Mouse (Mus musculus) forebrain, embryonic 15.5 days (tissue): ENCODE measurements at regions not wholly inside any gene's neighbourhood (a gene's known extent, or its start where the extent isn't known, plus 50 kb on each side); places are given as distances from the start of the nearest gene placed in this dataset.

Source experiments
- ATAC-seq: fragments of 200-750 bp; cut with Nextera tagmentation; replicated peaks from 2 replicates; pipeline ENCODE4 v1.8.0; 2017; ENCODE audit warnings: mild to moderate bottlenecking, moderate TSS enrichment, moderate library complexity
- H3K27ac ChIP-seq: fragments of 300-500 bp; sonication (generic); replicated peaks from 2 replicates; pipeline ENCODE4 v1.5.1; 2015; ENCODE audit warnings: mild to moderate bottlenecking, inconsistent platforms
- H3K27me3 ChIP-seq: fragments of 300-500 bp; sonication (generic); 2 replicates; pipeline ENCODE4 v1.6.1; 2015; ENCODE audit warnings: inconsistent platforms
- H3K36me3 ChIP-seq: fragments of 300-500 bp; sonication (generic); 2 replicates; pipeline ENCODE4 v1.6.1; 2015; ENCODE audit warnings: mild to moderate bottlenecking, inconsistent platforms
- H3K4me1 ChIP-seq: fragments of 300-500 bp; sonication (generic); 2 replicates; pipeline ENCODE4 v1.6.1; 2015; ENCODE audit warnings: inconsistent platforms
- H3K4me2 ChIP-seq: fragments of 300-500 bp; sonication (generic); replicated peaks from 2 replicates; pipeline ENCODE4 v1.6.1; 2015; ENCODE audit warnings: mild to moderate bottlenecking, inconsistent platforms
- H3K4me3 ChIP-seq: fragments of 300-500 bp; sonication (generic); 2 replicates; pipeline ENCODE4 v1.5.1; 2015; ENCODE audit warnings: mild to moderate bottlenecking, inconsistent platforms
- H3K9ac ChIP-seq: fragments of 300-500 bp; sonication (generic); replicated peaks from 2 replicates; pipeline ENCODE4 v1.6.1; 2015; ENCODE audit warnings: mild to moderate bottlenecking, inconsistent platforms
- H3K9me3 ChIP-seq: fragments of 300-500 bp; sonication (generic); 2 replicates; pipeline ENCODE4 v1.6.1; 2016; ENCODE audit warnings: inconsistent platforms
- WGBS: fragments of 180-500 bp; shearing (Covaris S2); methylation state at CpG from one replicate; pipeline ENCODE4 v1.1.7; 2015; ENCODE audit warnings: mixed read lengths; 5-methylcytosine and 5-hydroxymethylcytosine counted together

GRCm38 (mm10) chr6:94841881-94842280 is 141.9 kb upstream of the Lrig1 start:
- Histone ChIP-seq H3K27ac (no peak overlapping the region), H3K27me3 (no peaks in the 10 kb centered on the region), H3K4me2 (no peak overlapping the region), H3K4me3 (no peak overlapping the region), H3K9me3 (no peaks in the 10 kb centered on the region), H3K36me3 (no peaks in the 10 kb centered on the region), H3K9ac (no peak overlapping the region), H3K4me1 (no peaks in the 10 kb centered on the region)
- WGBS: 67% methylated on average over 5 of the region's 5 CpGs
- no peak for ATAC-seq

DNA sequence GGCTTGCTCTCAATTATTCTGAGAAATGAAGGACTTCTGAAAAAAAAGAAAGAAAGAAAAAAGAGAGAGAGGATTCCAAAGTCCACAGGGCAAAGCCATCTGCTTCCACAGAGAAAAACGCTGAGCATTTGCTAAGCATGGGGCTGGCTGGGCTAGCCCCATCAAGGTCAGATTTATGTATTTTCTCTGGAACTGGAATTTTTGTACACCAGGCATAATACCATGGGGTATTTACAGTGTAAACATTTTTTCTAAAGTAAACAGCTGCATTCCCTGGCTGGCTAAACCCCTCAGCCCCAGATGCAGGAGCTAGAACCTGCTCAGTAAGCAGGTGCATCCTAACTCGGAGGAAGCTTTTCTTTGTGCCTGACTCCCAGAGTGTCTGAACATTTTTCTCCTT is 135.8 kb upstream of the Lrig1 start:
- Histone ChIP-seq H3K9ac (no peak overlapping the region), H3K9me3 (no peaks in the 10 kb centered on the region)
- no peak for ATAC-seq

DNA sequence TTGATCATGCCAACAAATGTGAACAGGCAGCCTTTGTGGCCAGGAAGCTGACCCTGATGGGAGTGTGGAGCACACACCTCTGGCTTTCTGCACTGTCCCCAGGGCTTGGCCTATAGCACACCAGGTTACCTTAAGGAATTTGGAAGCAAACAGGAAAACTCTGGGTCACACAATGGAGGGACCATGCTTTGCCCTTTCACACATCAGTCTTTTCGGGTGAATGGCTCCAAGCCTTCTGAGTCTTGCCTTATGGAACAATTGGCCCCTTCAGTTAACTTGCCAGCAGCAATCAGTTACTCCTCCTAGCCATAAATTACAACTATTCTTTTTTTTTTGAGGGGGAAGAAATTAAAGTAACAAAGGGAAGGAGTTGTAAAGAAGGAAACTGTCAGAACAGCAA is 134.6 kb upstream of the Lrig1 start:
- no peak overlapping the region for H3K27ac ChIP-seq
- H3K27me3 ChIP-seq: no peaks in the 10 kb centered on the region
- no peak for ATAC-seq
- no peaks in the 10 kb centered on the region for H3K36me3 ChIP-seq
- 15% methylated on average over 1 of the region's 1 CpGs for WGBS
- no peak overlapping the region for H3K4me3 ChIP-seq
- H3K4me2 ChIP-seq: no peak overlapping the region
- H3K9ac ChIP-seq: no peak overlapping the region
- no peaks in the 10 kb centered on the region for H3K4me1 ChIP-seq
- no peaks in the 10 kb centered on the region for H3K9me3 ChIP-seq

More for the DNA sequence above, 135.8 kb upstream of the Lrig1 start:
- 57% methylated on average over 2 of the region's 2 CpGs for WGBS
- Histone ChIP-seq H3K27ac (no peak overlapping the region), H3K4me2 (no peak overlapping the region), H3K4me3 (no peak overlapping the region), H3K27me3 (no peaks in the 10 kb centered on the region), H3K36me3 (no peaks in the 10 kb centered on the region), H3K4me1 (no peaks in the 10 kb centered on the region)

DNA sequence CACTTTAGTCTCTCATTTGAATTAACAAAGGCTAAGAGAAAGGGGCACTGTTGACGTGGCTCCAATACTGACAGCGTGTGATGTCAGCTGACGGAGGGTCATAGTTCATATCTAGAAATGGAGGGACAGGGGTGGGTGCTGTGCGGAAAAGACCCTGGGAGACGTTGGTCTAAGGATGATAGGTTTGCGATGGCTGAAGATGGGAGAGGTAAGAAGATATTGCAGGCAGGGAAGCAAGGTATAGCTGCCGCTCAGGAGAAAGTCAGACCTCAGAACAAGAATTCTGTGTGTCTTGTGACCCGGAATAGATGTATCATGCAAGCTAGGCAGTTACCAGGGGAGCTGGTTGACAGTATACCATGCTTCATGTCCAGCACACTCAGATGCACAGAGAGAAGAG is 130.8 kb upstream of the Lrig1 start:
- 84% methylated on average over 8 of the region's 8 CpGs for WGBS
- H3K9ac ChIP-seq: no peak overlapping the region
- no peak overlapping the region for H3K4me2 ChIP-seq
- no peak overlapping the region for H3K27ac ChIP-seq
- H3K9me3 ChIP-seq: no peaks in the 10 kb centered on the region
- no peaks in the 10 kb centered on the region for H3K4me1 ChIP-seq
- no peak for ATAC-seq
- H3K4me3 ChIP-seq: no peak overlapping the region
- no peaks in the 10 kb centered on the region for H3K36me3 ChIP-seq
- no peaks in the 10 kb centered on the region for H3K27me3 ChIP-seq

- H3K4me1 ChIP-seq: no peaks in the 10 kb centered on the region
- H3K4me2 ChIP-seq: no peak overlapping the region
- 85% methylated on average over 5 of the region's 5 CpGs for WGBS
- H3K36me3 ChIP-seq: no peaks in the 10 kb centered on the region
- no peak overlapping the region for H3K27ac ChIP-seq
- H3K4me3 ChIP-seq: no peak overlapping the region
- no peak for ATAC-seq
- H3K9me3 ChIP-seq: no peaks in the 10 kb centered on the region
- H3K9ac ChIP-seq: no peak overlapping the region
- no peaks in the 10 kb centered on the region for H3K27me3 ChIP-seq
Observed at GRCm38 (mm10) chr6:94829246-94829645, 129.3 kb upstream of the Lrig1 start.

DNA sequence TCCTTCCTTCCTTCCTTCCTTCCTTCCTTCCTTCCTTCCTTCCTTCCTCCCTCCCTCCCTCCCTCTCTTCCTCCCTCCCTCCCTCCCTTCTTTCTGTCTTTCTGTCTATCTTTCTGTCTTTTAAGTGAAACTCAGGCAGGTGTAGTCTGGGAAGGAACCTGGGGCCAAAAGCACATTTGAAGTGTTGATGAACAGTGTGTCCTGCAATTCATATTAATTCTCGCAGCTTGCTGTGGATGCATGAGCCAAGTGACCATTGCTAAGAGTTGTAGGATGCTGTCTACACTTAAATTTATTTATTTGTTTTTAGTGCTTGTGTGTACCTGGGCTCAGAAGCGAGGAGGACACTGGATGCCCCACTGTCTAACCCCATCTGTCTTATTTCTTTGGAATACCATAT is 126.7 kb upstream of the Lrig1 start:
- H3K4me3 ChIP-seq: no peak overlapping the region
- no peaks in the 10 kb centered on the region for H3K36me3 ChIP-seq
- no peaks in the 10 kb centered on the region for H3K9me3 ChIP-seq
- no peaks in the 10 kb centered on the region for H3K4me1 ChIP-seq
- no peak overlapping the region for H3K27ac ChIP-seq
- no peak for ATAC-seq
- H3K27me3 ChIP-seq: no peaks in the 10 kb centered on the region
- H3K4me2 ChIP-seq: no peak overlapping the region
- H3K9ac ChIP-seq: no peak overlapping the region
- 66% methylated on average over 2 of the region's 2 CpGs for WGBS

DNA sequence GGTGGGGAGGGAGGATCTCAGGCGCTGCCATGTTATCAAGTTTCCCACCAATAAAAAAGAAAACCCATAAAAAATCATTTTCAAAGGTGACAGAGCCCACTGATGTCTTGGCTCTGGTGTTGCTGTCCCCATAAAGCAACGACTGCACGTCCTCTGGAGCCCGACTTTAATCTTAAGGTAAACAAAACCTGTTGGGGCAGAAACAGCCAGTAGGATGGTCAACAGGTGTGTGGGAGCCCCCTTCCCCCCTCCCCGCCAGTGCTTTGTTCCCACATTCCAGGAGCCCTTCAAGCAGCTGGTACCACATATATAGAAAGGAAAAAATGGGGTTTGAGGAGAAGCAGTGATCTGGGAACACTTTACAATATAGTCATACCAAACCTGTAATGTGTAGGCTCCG is 118.3 kb upstream of the Lrig1 start:
- 68% methylated on average over 6 of the region's 6 CpGs for WGBS
- no peak for ATAC-seq
- H3K27ac ChIP-seq: no peak overlapping the region

GRCm38 (mm10) chr6:94816161-94816560 is 116.2 kb upstream of the Lrig1 start:
- Histone ChIP-seq H3K9ac (no peak overlapping the region), H3K4me1 (no peaks in the 10 kb centered on the region), H3K27me3 (no peaks in the 10 kb centered on the region), H3K36me3 (no peaks in the 10 kb centered on the region), H3K4me3 (no peak overlapping the region), H3K9me3 (no peaks in the 10 kb centered on the region), H3K27ac (no peak overlapping the region), H3K4me2 (no peak overlapping the region)
- WGBS: 56% methylated on average over 5 of the region's 5 CpGs
- ATAC-seq: no peak

More for the DNA sequence above, 118.3 kb upstream of the Lrig1 start:
- H3K9me3 ChIP-seq: no peaks in the 10 kb centered on the region
- H3K4me2 ChIP-seq: no peak overlapping the region
- no peaks in the 10 kb centered on the region for H3K4me1 ChIP-seq
- H3K36me3 ChIP-seq: no peaks in the 10 kb centered on the region
- H3K4me3 ChIP-seq: no peak overlapping the region
- H3K9ac ChIP-seq: no peak overlapping the region
- H3K27me3 ChIP-seq: no peaks in the 10 kb centered on the region

GRCm38 (mm10) chr6:94814711-94815110 is 114.8 kb upstream of the Lrig1 start:
- Histone ChIP-seq H3K27me3 (no peaks in the 10 kb centered on the region), H3K4me2 (no peak overlapping the region), H3K9ac (no peak overlapping the region), H3K9me3 (no peaks in the 10 kb centered on the region), H3K4me1 (no peaks in the 10 kb centered on the region), H3K36me3 (no peaks in the 10 kb centered on the region), H3K4me3 (no peak overlapping the region), H3K27ac (no peak overlapping the region)
- no peak for ATAC-seq
- 87% methylated on average over 3 of the region's 3 CpGs for WGBS

GRCm38 (mm10) chr6:94813481-94814148 is 113.7 kb upstream of the Lrig1 start:
- H3K27ac ChIP-seq: no peak overlapping the region
- 44% methylated on average over 7 of the region's 7 CpGs for WGBS

DNA sequence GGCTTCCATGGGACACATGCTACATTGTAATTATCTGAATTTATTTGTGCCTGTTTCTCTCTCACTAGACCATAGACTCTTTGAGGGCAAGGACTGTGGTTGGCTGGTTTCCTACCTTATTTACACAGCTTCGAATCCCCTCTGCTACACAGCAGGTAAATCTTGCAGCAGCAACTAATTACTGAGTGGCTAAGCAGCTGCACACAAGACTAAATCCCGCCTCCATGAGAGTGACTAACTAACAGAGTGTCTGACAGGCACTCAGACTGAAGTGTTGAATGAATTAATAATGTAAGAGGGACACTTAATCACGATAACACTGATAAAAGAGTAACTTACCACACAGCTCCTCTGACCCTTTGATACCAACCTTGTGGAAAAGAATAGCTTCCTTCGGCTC is 111.9 kb upstream of the Lrig1 start:
- 8% methylated on average over 4 of the region's 4 CpGs for WGBS
- Histone ChIP-seq H3K9me3 (no peaks in the 10 kb centered on the region), H3K27me3 (no peaks in the 10 kb centered on the region), H3K4me1 (no peaks in the 10 kb centered on the region), H3K27ac (no peak overlapping the region), H3K36me3 (no peaks in the 10 kb centered on the region), H3K9ac (no peak overlapping the region), H3K4me2 (no peak overlapping the region), H3K4me3 (no peak overlapping the region)
- ATAC-seq: no peak

More at GRCm38 (mm10) chr6:94813481-94814148, 113.7 kb upstream of the Lrig1 start:
- Histone ChIP-seq H3K27me3 (no peaks in the 10 kb centered on the region), H3K36me3 (no peaks in the 10 kb centered on the region), H3K9ac (no peak overlapping the region), H3K4me1 (no peaks in the 10 kb centered on the region), H3K9me3 (no peaks in the 10 kb centered on the region), H3K4me2 (no peak overlapping the region), H3K4me3 (no peak overlapping the region)
- ATAC-seq: no peak

GRCm38 (mm10) chr6:94807216-94807615 is 107.3 kb upstream of the Lrig1 start:
- Histone ChIP-seq H3K9me3 (no peaks in the 10 kb centered on the region), H3K4me1 (no peaks in the 10 kb centered on the region), H3K9ac (no peak overlapping the region), H3K36me3 (no peaks in the 10 kb centered on the region), H3K27ac (no peak overlapping the region), H3K4me2 (no peak overlapping the region), H3K4me3 (no peak overlapping the region), H3K27me3 (no peaks in the 10 kb centered on the region)
- WGBS: 86% methylated on average over 6 of the region's 6 CpGs
- no peak for ATAC-seq

- Histone ChIP-seq H3K9ac (no peak overlapping the region), H3K4me3 (no peak overlapping the region), H3K27ac (no peak overlapping the region), H3K36me3 (no peaks in the 10 kb centered on the region), H3K4me1 (no peaks in the 10 kb centered on the region), H3K27me3 (no peaks in the 10 kb centered on the region), H3K9me3 (no peaks in the 10 kb centered on the region), H3K4me2 (no peak overlapping the region)
- ATAC-seq: no peak
- 85% methylated on average over 12 of the region's 12 CpGs for WGBS
Observed at GRCm38 (mm10) chr6:94806481-94807160, 106.7 kb upstream of the Lrig1 start.
